Mouse (Mus musculus) kidney, embryonic 16.5 days (tissue): ENCODE measurements at regions not wholly inside any gene's neighbourhood (a gene's known extent, or its start where the extent isn't known, plus 50 kb on each side); places are given as distances from the start of the nearest gene placed in this dataset.
A peak's percentile ranks its signal among the peaks of the same experiment; 100 is the strongest.

Experiments used
- ATAC-seq: fragments of 200-750 bp; cut with Nextera tagmentation; 2 replicates; pipeline ENCODE4 v1.8.0; 2017; ENCODE audit warnings: moderate TSS enrichment; ENCODE audit not compliant: low FRiP score, low TSS enrichment
- H3K27ac ChIP-seq: fragments of 300-500 bp; sonication (generic); 2 replicates; pipeline ENCODE4 v1.5.1; 2014; ENCODE audit warnings: low read length
- H3K27me3 ChIP-seq: fragments of 300-500 bp; sonication (generic); 2 replicates; pipeline ENCODE4 v1.6.1; 2014; ENCODE audit warnings: low read length, control low read depth, mixed read lengths; ENCODE audit not compliant: insufficient read depth
- H3K36me3 ChIP-seq: fragments of 300-500 bp; sonication (generic); 2 replicates; pipeline ENCODE4 v1.6.1; 2014; ENCODE audit warnings: low read length, control low read depth, mixed read lengths; ENCODE audit not compliant: insufficient read depth
- H3K4me1 ChIP-seq: fragments of 300-500 bp; sonication (generic); 2 replicates; pipeline ENCODE4 v1.6.1; 2014; ENCODE audit warnings: low read length, control low read depth, mixed read lengths; ENCODE audit not compliant: insufficient read depth
- H3K4me2 ChIP-seq: fragments of 300-500 bp; sonication (generic); replicated peaks from 2 replicates; pipeline ENCODE4 v1.6.1; 2014; ENCODE audit warnings: low read depth, low read length
- H3K4me3 ChIP-seq: fragments of 300-500 bp; sonication (generic); 2 replicates; pipeline ENCODE4 v1.5.1; 2014; ENCODE audit warnings: mild to moderate bottlenecking, low read length
- H3K9ac ChIP-seq: fragments of 300-500 bp; sonication (generic); replicated peaks from 2 replicates; pipeline ENCODE4 v1.6.1; 2014; ENCODE audit warnings: low read length
- H3K9me3 ChIP-seq: fragments of 300-500 bp; sonication (generic); 2 replicates; pipeline ENCODE4 v1.6.1; 2016; ENCODE audit warnings: low read length, control low read depth
- WGBS: fragments of 180-500 bp; shearing (Covaris S2); extraction: QIAGEN DNeasy Blood & Tissue Kit; methylation state at CpG from one replicate; pipeline ENCODE4 v1.1.7; 2014; 5-methylcytosine and 5-hydroxymethylcytosine counted together

- no peak for ATAC-seq
- Histone ChIP-seq H3K4me1 (no peaks in the 10 kb centered on the region), H3K9ac (no peak overlapping the region), H3K27ac (no peak overlapping the region), H3K27me3 (no peaks in the 10 kb centered on the region), H3K4me3 (no peak overlapping the region), H3K9me3 (no peaks in the 10 kb centered on the region), H3K4me2 (no peak overlapping the region), H3K36me3 (no peaks in the 10 kb centered on the region)
- WGBS: 85% methylated on average over 5 of the region's 5 CpGs
These were observed 58.7 kb downstream of the Mycn start for GRCm38 (mm10) chr12:12882931-12883553.

DNA sequence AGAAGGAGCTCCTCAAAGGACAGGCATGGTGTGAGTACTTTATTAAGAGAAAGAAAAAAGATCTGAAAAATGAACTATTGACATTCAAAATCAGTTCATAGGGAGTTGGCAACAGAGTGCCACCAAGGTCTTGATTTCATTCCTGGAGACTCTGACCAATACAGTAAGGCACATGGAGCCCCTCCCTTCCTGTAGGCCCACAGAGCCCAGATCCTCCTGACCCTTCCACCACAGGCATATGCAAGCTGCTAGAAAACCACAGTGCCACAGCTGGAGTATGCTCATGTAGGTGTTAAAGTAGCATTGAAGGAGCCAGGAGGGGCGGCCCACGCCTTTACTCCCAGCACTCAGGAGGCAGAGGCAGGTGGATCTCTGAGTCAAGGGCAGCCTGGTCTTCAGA is 63.7 kb downstream of the Mycn start:
- Histone ChIP-seq H3K4me1 (peaks cover 1% of the 10 kb centered on the region; the same call in 1 of the 2 replicates), H3K36me3 (no peaks in the 10 kb centered on the region), H3K4me3 (no peak overlapping the region), H3K27ac (no peak overlapping the region), H3K9me3 (no peaks in the 10 kb centered on the region), H3K27me3 (no peaks in the 10 kb centered on the region), H3K9ac (no peak overlapping the region), H3K4me2 (no peak overlapping the region)
- no peak for ATAC-seq
- 93% methylated on average over 2 of the region's 2 CpGs for WGBS

- no peak for ATAC-seq
- H3K4me3 ChIP-seq: no peak overlapping the region
- H3K27ac ChIP-seq: no peak overlapping the region
- WGBS: 55% methylated on average over 5 of the region's 5 CpGs
- H3K4me1 ChIP-seq: peaks cover 3% of the 10 kb centered on the region; the same call in 1 of the 2 replicates
- H3K36me3 ChIP-seq: no peaks in the 10 kb centered on the region
- no peaks in the 10 kb centered on the region for H3K27me3 ChIP-seq
- no peaks in the 10 kb centered on the region for H3K9me3 ChIP-seq
- no peak overlapping the region for H3K9ac ChIP-seq
- H3K4me2 ChIP-seq: no peak overlapping the region
These were observed 64.2 kb downstream of the Mycn start for GRCm38 (mm10) chr12:12877539-12877938.

GRCm38 (mm10) chr12:12875976-12876745 is 65.6 kb downstream of the Mycn start:
- no peak for ATAC-seq
- Histone ChIP-seq H3K9me3 (no peaks in the 10 kb centered on the region), H3K4me2 (no peak overlapping the region), H3K36me3 (no peaks in the 10 kb centered on the region), H3K27ac (no peak overlapping the region), H3K4me3 (no peak overlapping the region), H3K4me1 (peaks cover 3% of the 10 kb centered on the region; the same call in 1 of the 2 replicates), H3K27me3 (no peaks in the 10 kb centered on the region), H3K9ac (no peak overlapping the region)
- 81% methylated on average over 12 of the region's 12 CpGs for whole genome bisulfite sequencing

DNA sequence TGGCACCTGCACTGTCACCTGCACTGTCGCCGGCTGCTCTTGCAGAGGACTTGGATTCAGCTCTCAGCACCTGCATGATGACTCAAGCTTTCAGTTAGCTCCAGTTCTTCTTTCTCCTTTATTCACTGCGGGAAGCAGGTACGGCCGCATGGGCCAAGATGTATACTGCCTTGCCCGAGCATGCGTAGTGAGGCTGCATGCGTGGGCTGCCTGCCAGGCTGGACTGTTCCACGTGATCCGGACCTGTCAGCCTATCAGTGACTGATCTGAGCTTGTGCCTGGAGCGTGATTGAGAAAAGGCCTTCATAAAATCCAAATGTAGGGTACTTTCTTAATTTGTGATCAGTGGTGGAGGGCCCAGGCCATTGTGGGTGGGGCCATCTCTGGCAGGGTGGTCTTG is 68.2 kb downstream of the Mycn start:
- Histone ChIP-seq H3K4me3 (no peak overlapping the region), H3K27me3 (no peaks in the 10 kb centered on the region), H3K4me2 (no peak overlapping the region), H3K9me3 (no peaks in the 10 kb centered on the region), H3K4me1 (peaks cover 3% of the 10 kb centered on the region; the same call in 1 of the 2 replicates), H3K9ac (no peak overlapping the region), H3K36me3 (no peaks in the 10 kb centered on the region), H3K27ac (no peak overlapping the region)
- WGBS: 76% methylated on average over 11 of the region's 11 CpGs
- no peak; the same call in 1 of the 2 replicates for ATAC-seq

- 45% methylated on average over 4 of the region's 4 CpGs for WGBS
- Histone ChIP-seq H3K4me1 (peaks cover 3% of the 10 kb centered on the region; the same call in 1 of the 2 replicates), H3K27ac (no peak overlapping the region), H3K9ac (no peak overlapping the region), H3K27me3 (no peaks in the 10 kb centered on the region), H3K4me3 (no peak overlapping the region), H3K4me2 (no peak overlapping the region), H3K9me3 (no peaks in the 10 kb centered on the region), H3K36me3 (no peaks in the 10 kb centered on the region)
- peak; percentile 66; the same call in 1 of the 2 replicates for ATAC-seq
These were observed 68.7 kb downstream of the Mycn start for GRCm38 (mm10) chr12:12872974-12873373.

GRCm38 (mm10) chr12:12871272-12871671 is 70.4 kb downstream of the Mycn start:
- Histone ChIP-seq H3K9ac (no peak overlapping the region), H3K27me3 (no peaks in the 10 kb centered on the region), H3K4me2 (no peak overlapping the region), H3K4me3 (no peak overlapping the region), H3K4me1 (peaks cover 3% of the 10 kb centered on the region; the same call in 1 of the 2 replicates), H3K27ac (no peak overlapping the region), H3K36me3 (no peaks in the 10 kb centered on the region), H3K9me3 (no peaks in the 10 kb centered on the region)
- no peak for ATAC-seq
- 54% methylated on average over 4 of the region's 4 CpGs for WGBS

GRCm38 (mm10) chr12:12866590-12866989 is 75.1 kb downstream of the Mycn start:
- no peak overlapping the region for H3K9ac ChIP-seq
- no peak overlapping the region for H3K4me2 ChIP-seq
- no peak overlapping the region for H3K4me3 ChIP-seq
- H3K36me3 ChIP-seq: no peaks in the 10 kb centered on the region
- H3K4me1 ChIP-seq: no peaks in the 10 kb centered on the region
- no peak overlapping the region for H3K27ac ChIP-seq
- WGBS: 69% methylated on average over 10 of the region's 10 CpGs
- ATAC-seq: no peak
- H3K9me3 ChIP-seq: no peaks in the 10 kb centered on the region
- H3K27me3 ChIP-seq: no peaks in the 10 kb centered on the region

- H3K36me3 ChIP-seq: no peaks in the 10 kb centered on the region
- no peaks in the 10 kb centered on the region for H3K9me3 ChIP-seq
- WGBS: 19% methylated on average over 2 of the region's 2 CpGs
- no peaks in the 10 kb centered on the region for H3K27me3 ChIP-seq
- H3K9ac ChIP-seq: no peak overlapping the region
- no peak overlapping the region for H3K4me3 ChIP-seq
- no peaks in the 10 kb centered on the region for H3K4me1 ChIP-seq
- ATAC-seq: no peak
- no peak overlapping the region for H3K27ac ChIP-seq
- H3K4me2 ChIP-seq: no peak overlapping the region
These were observed 91.0 kb downstream of the Mycn start for GRCm38 (mm10) chr12:12850681-12851080.

- Histone ChIP-seq H3K27ac (no peak overlapping the region), H3K27me3 (no peaks in the 10 kb centered on the region), H3K4me1 (peaks cover 11% of the 10 kb centered on the region), H3K36me3 (no peaks in the 10 kb centered on the region), H3K9ac (no peak overlapping the region), H3K9me3 (no peaks in the 10 kb centered on the region), H3K4me3 (no peak overlapping the region), H3K4me2 (no peak overlapping the region)
- ATAC-seq: no peak
- WGBS: 79% methylated on average over 1 of the region's 1 CpGs
These were observed 95.0 kb downstream of the Mycn start for GRCm38 (mm10) chr12:12846716-12847115.
